Comparison of ENCODE assay signal across 15 mouse cellular contexts in genomic region chr6:149439140-149439539, GRCm38 (mm10). TPM values are rescaled to one million over a fixed set of nuclear protein-coding genes. Genes with fewer than 3 reads are reported as not detected.
DNase-seq lines count a peak whose midpoint lies in the region; ATAC-seq and TF ChIP-seq lines count a peak whose summit lies in the region.
"Had no signal": no experiment of that assay in that cellular context is flagged by ENCODE, and none has a peak within 500 bp of the region (broad histone marks: within the 10 kb centered on the region; RNA-seq: fewer than 3 reads in every experiment).

No protein-coding gene starts in this region.

- H3K4me2 ChIP-seq in lung, postnatal 0 days (replicated peaks; ENCODE audit: low read depth, low read length): no peak overlapping the region
- H3K4me2 ChIP-seq: liver, embryonic 15.5 days; midbrain, embryonic 12.5 days had no signal

- peak; percentile 53 for TF ChIP-seq CTCF in heart, adult 2 months (IDR thresholded peaks at IDR 0.05)
- TF ChIP-seq CTCF in lung, postnatal 0 days (IDR thresholded peaks at IDR 0.05): peak; percentile 30; the same call in 1 of the 2 replicates
- no peak for TF ChIP-seq CTCF in lung, adult 2 months (IDR thresholded peaks at IDR 0.05; ENCODE audit: insufficient read depth, low read length)

- H3K36me3 ChIP-seq in heart, adult 2 months (ENCODE audit: control insufficient read depth, insufficient read depth, low read length): no peaks in the 10 kb centered on the region
- no peaks in the 10 kb centered on the region for H3K36me3 ChIP-seq in lung, postnatal 0 days (ENCODE audit: insufficient read depth, low read length)
- H3K36me3 ChIP-seq in splenic B cell, adult 2 months (ENCODE audit: control insufficient read depth, insufficient read depth, low read length, poor library complexity, severe bottlenecking): no peaks in the 10 kb centered on the region
- H3K36me3 ChIP-seq: liver, embryonic 15.5 days had no signal

- 80% methylated on average over 1 of the region's 1 CpGs for WGBS in heart, adult 2 months
- WGBS in lung, postnatal 0 days: 76% methylated on average over 1 of the region's 1 CpGs
- WGBS in lung, adult 2 months: 84% methylated on average over 1 of the region's 1 CpGs

- no peak for TF ChIP-seq POLR2A in heart, adult 2 months (IDR thresholded peaks at IDR 0.05; ENCODE audit: insufficient read depth, low read depth, low read length)
- TF ChIP-seq POLR2A in lung, adult 2 months (IDR thresholded peaks at IDR 0.05; ENCODE audit: borderline replicate concordance, extremely low read depth, low read depth, low read length): no peak

- H3K9me3 ChIP-seq in lung, postnatal 0 days (ENCODE audit: low read length): no peaks in the 10 kb centered on the region
- H3K9me3 ChIP-seq: liver, embryonic 15.5 days had no signal

- intact Hi-C loops in heart, adult 2 months (cut with DNase I): no loop called here
- intact Hi-C loops in heart, postnatal 10 days (cut with DNase I): no loop called here

- H3K27ac ChIP-seq in heart, adult 2 months: no peak overlapping the region
- no peak overlapping the region for H3K27ac ChIP-seq in lung, postnatal 0 days (ENCODE audit: low read length)
- H3K27ac ChIP-seq: liver, embryonic 15.5 days; midbrain, embryonic 12.5 days had no signal

- H3K4me1 ChIP-seq in heart, adult 2 months (ENCODE audit: control insufficient read depth, insufficient read depth, low read length): no peaks in the 10 kb centered on the region
- no peaks in the 10 kb centered on the region for H3K4me1 ChIP-seq in lung, postnatal 0 days (ENCODE audit: insufficient read depth, low read depth, low read length)
- H3K4me1 ChIP-seq in lung, adult 2 months (ENCODE audit: control insufficient read depth, insufficient read depth, low read length): no peaks in the 10 kb centered on the region
- H3K4me1 ChIP-seq: liver, embryonic 15.5 days had no signal

- no peak for ATAC-seq in lung, postnatal 0 days
- no peak for ATAC-seq in erythroid progenitor cell, adult 5-6 weeks (replicated peaks; ENCODE audit: low FRiP score, poor library complexity, severe bottlenecking)

- no peak overlapping the region for H3K4me3 ChIP-seq in heart, adult 2 months
- no peak overlapping the region for H3K4me3 ChIP-seq in lung, postnatal 0 days (ENCODE audit: low read depth, low read length)
- no peak overlapping the region for H3K4me3 ChIP-seq in lung, adult 2 months (replicated peaks; ENCODE audit: extremely low read depth, low read depth, low read length)
- H3K4me3 ChIP-seq: liver, embryonic 15.5 days; midbrain, embryonic 12.5 days had no signal

- no peak for DNase-seq in heart, adult 2 months
- DNase-seq in heart, postnatal 10 days: no peak
- no peak for DNase-seq in lung, postnatal 0 days (ENCODE audit: low spot score)
- no peak for DNase-seq in lung, adult 2 months
- peak; percentile 14 for DNase-seq in adipocyte (ENCODE audit: low spot score)
- DNase-seq in splenic B cell, adult 2 months (ENCODE audit: low read depth, low spot score): peak; percentile 8
- DNase-seq in spleen, postnatal 14 days (ENCODE audit: low spot score in 2 of 2): no peak
- DNase-seq: adrenal gland, adult 2 months; cerebellum, adult 18-20 months; heart, adult 11 months; heart, postnatal 4 days; right cerebral cortex, postnatal 4 days had no signal

- no peak for TF ChIP-seq EP300 in heart, adult 2 months (IDR thresholded peaks at IDR 0.05; ENCODE audit: insufficient read depth, low read depth, low read length)
- no peak for TF ChIP-seq EP300 in lung, postnatal 0 days (IDR thresholded peaks at IDR 0.05)

- no peak overlapping the region for H3K9ac ChIP-seq in heart, adult 2 months (ENCODE audit: low read depth, low read length)
- H3K9ac ChIP-seq in lung, postnatal 0 days (replicated peaks; ENCODE audit: low read depth): no peak overlapping the region
- H3K9ac ChIP-seq: liver, embryonic 15.5 days; midbrain, embryonic 12.5 days had no signal

- H3K27me3 ChIP-seq in heart, adult 2 months (ENCODE audit: control insufficient read depth, insufficient read depth, low read length): no peaks in the 10 kb centered on the region
- H3K27me3 ChIP-seq in lung, postnatal 0 days (replicated peaks; ENCODE audit: insufficient read depth, low read length): no peaks in the 10 kb centered on the region
- H3K27me3 ChIP-seq in splenic B cell, adult 2 months (ENCODE audit: control insufficient read depth, insufficient read depth, low read length, poor library complexity, severe bottlenecking): no peaks in the 10 kb centered on the region
- H3K27me3 ChIP-seq: liver, embryonic 15.5 days; midbrain, embryonic 12.5 days had no signal

- no peaks in the 10 kb centered on the region for H3K79me2 ChIP-seq in heart, adult 2 months (replicated peaks; ENCODE audit: control insufficient read depth, insufficient read depth, low read length)

RNA-seq across cellular contexts. Expression of gene Bicd1, which starts 30.5 kb away (rescaled TPM):
- 1 to 10 TPM; 2.9 to 4.5 TPM for total RNA-seq in heart, adult 2 months (2021)
- 1.6 and 3.2 TPM in 2 replicates for polyA plus RNA-seq in heart, adult 2 months (2012; rRNA removed)
- 1 to 10 TPM; 2.6 to 2.9 TPM for total RNA-seq in heart, postnatal 10 days (2021)
- polyA plus RNA-seq in lung, postnatal 0 days (2015; fragmentation: Nextera tagmentation; extraction: Ambion mirVana): 2.2 and 2.4 TPM in 2 replicates
- 0.61 and 0.79 TPM in 2 replicates for polyA plus RNA-seq in lung, adult 2 months (2012; rRNA removed)
- total RNA-seq in erythroid progenitor cell, adult 5-6 weeks (2015; ENCODE audit: low replicate concordance): 0.36 and 0.42 TPM in 2 replicates
- total RNA-seq in erythroid progenitor cell, adult 5-6 weeks (2017; ENCODE audit: low replicate concordance): 0.51 and 13.1 TPM in 2 replicates

Comparison
In these comparisons a context has a peak if more than half of its experiments do, and no peak if none do; other contexts are left out.
1. DNase-seq: peak in adipocyte (single experiment) and splenic B cell, adult 2 months (single experiment); none in heart, adult 2 months (0 of 2), heart, postnatal 10 days (0 of 2), lung, postnatal 0 days (single experiment), lung, adult 2 months (single experiment) and spleen, postnatal 14 days (0 of 2).